Mouse (Mus musculus) forebrain, postnatal 0 days (tissue): Measurements from ENCODE around the gene Sfrp5. TPM values are rescaled to one million over a fixed set of nuclear protein-coding genes. Genes with fewer than 3 reads are reported as not detected.
A peak's percentile ranks its signal among the peaks of the same experiment; 100 is the strongest.

Experiments used
- ATAC-seq: fragments of 200-750 bp; cut with Nextera tagmentation; 2 replicates; pipeline ENCODE4 v1.8.0; 2017; ENCODE audit warnings: mild to moderate bottlenecking, moderate library complexity
- DNase-seq: peaks from one replicate; pipeline ENCODE4 v3.0.0-alpha.2; 2015
- H3K27ac ChIP-seq: fragments of 300-500 bp; sonication (generic); 2 replicates; pipeline ENCODE4 v1.5.1; 2014; ENCODE audit warnings: low read depth, mild to moderate bottlenecking, antibody characterized with exemption, low read length, moderate library complexity, mixed read lengths
- H3K27me3 ChIP-seq: fragments of 300-500 bp; sonication (generic); 2 replicates; pipeline ENCODE4 v1.6.1; 2014; ENCODE audit warnings: mild to moderate bottlenecking, low read length, mixed read lengths; ENCODE audit not compliant: insufficient read depth
- H3K36me3 ChIP-seq: fragments of 300-500 bp; sonication (generic); 2 replicates; pipeline ENCODE4 v1.6.1; 2014; ENCODE audit warnings: mild to moderate bottlenecking, moderate library complexity; ENCODE audit not compliant: insufficient read depth
- H3K4me1 ChIP-seq: fragments of 300-500 bp; sonication (generic); 2 replicates; pipeline ENCODE4 v1.6.1; 2014; ENCODE audit warnings: antibody characterized with exemption; ENCODE audit not compliant: insufficient read depth
- H3K4me2 ChIP-seq: fragments of 300-500 bp; sonication (generic); 2 replicates; pipeline ENCODE4 v1.6.1; 2014; ENCODE audit warnings: low read depth, mild to moderate bottlenecking, moderate library complexity
- H3K4me3 ChIP-seq: fragments of 300-500 bp; sonication (generic); 2 replicates; pipeline ENCODE4 v1.5.1; 2014; ENCODE audit warnings: low read depth, low read length, mixed read lengths
- H3K9ac ChIP-seq: fragments of 300-500 bp; sonication (generic); 2 replicates; pipeline ENCODE4 v1.6.1; 2014; ENCODE audit warnings: mild to moderate bottlenecking
- H3K9me3 ChIP-seq: fragments of 300-500 bp; sonication (generic); 2 replicates; pipeline ENCODE4 v1.6.1; 2016; ENCODE audit warnings: low read length
- CTCF ChIP-seq: sonication (generic); IDR thresholded peaks from 2 replicates; pipeline ENCODE4 v1.5.1; 2016; ENCODE audit warnings: antibody characterized with exemption, control low read depth, low read depth
- WGBS: fragments of 180-500 bp; shearing (Covaris S2); extraction: QIAGEN DNeasy Blood & Tissue Kit; methylation state at CpG from one replicate; pipeline ENCODE4 v1.1.7; 2014; 5-methylcytosine and 5-hydroxymethylcytosine counted together
- polyA plus RNA-seq: library from polyadenylated mRNA; unstranded; fragments of >200 nt; fragmentation: Nextera tagmentation; extraction: Ambion mirVana; gene quantifications from 2 replicates; pipeline ENCODE4 v1.2.1, GENCODE M21; 2015
- total RNA-seq: library from RNA; depleted of rRNA; stranded (reverse); fragments of >200 nt; gene quantifications from 2 replicates; pipeline ENCODE4 v1.2.3, GENCODE M21; 2014

Sfrp5 gene
- total and polyA plus RNA-seq, 2 experiments from 2014 or later, result 3.4 to 3.7 TPM

DNA sequence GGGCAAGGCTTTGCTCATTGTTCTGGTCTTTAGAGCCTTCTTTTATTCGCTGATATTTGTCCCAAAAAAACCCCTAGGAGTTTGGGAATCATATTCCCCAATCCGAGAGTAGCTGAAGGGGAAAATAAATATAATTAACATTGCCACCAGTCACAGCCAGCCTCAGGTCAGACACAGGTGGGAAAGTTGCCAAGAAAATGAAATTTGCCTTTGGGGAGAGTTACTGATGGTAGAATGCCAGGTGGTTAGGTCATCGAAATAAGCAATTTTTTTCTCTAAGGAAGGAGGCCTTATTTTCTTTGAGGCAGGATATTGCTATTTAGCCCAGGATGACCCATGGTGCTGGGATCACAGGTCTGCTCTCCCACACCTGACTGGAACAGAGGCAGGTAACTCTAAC lies 35.3 kb downstream of the Sfrp5 start:
- Histone ChIP-seq H3K4me1 (peaks cover 10% of the 10 kb centered on the region), H3K9ac (no peak overlapping the region), H3K4me2 (no peak overlapping the region), H3K9me3 (no peaks in the 10 kb centered on the region), H3K36me3 (no peaks in the 10 kb centered on the region), H3K4me3 (no peak overlapping the region), H3K27me3 (no peaks in the 10 kb centered on the region), H3K27ac (no peak overlapping the region)
- no peak for TF ChIP-seq CTCF
- ATAC-seq (no peak), DNase-seq (no peak)
- 50% methylated on average over 3 of the region's 3 CpGs for WGBS

- no peak overlapping the region for H3K4me3 ChIP-seq
- no peak for ATAC-seq
Observed at GRCm38 (mm10) chr19:42166130-42166529, 35.9 kb downstream of the Sfrp5 start.

DNA sequence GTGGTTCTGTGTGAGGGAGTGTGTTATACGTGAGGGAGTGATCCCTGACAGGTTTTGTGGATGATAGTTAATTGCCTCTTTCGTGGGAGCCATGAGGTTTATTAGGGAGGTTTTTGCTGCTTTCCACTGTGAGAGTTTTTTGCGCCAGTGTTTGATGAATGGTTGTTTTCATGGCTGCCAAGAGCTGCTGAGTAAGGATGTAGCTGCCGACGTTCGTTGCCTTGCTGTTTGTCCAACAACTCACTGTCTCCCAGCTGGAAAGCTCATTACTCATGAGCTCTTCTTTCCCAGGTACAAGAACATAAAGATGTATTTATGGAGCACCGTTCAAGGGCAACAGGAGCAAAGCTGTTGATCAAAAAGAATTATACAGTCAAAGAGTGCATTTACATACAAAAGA lies 37.9 kb downstream of the Sfrp5 start:
- no peak overlapping the region for H3K27ac ChIP-seq
- peak; percentile 33 for DNase-seq

More at GRCm38 (mm10) chr19:42166130-42166529, 35.9 kb downstream of the Sfrp5 start:
- Histone ChIP-seq H3K27ac (no peak overlapping the region), H3K4me2 (peak overlapping the region; percentile 28), H3K27me3 (no peaks in the 10 kb centered on the region), H3K9ac (peak overlapping the region; percentile 28; the same call in 1 of the 2 replicates), H3K4me1 (peaks cover 4% of the 10 kb centered on the region; the same call in 1 of the 2 replicates), H3K36me3 (no peaks in the 10 kb centered on the region), H3K9me3 (no peaks in the 10 kb centered on the region)
- WGBS, result 2% methylated on average over 12 of the region's 12 CpGs
- peak; percentile 89 for TF ChIP-seq CTCF
- peak; percentile 87 for DNase-seq

DNA sequence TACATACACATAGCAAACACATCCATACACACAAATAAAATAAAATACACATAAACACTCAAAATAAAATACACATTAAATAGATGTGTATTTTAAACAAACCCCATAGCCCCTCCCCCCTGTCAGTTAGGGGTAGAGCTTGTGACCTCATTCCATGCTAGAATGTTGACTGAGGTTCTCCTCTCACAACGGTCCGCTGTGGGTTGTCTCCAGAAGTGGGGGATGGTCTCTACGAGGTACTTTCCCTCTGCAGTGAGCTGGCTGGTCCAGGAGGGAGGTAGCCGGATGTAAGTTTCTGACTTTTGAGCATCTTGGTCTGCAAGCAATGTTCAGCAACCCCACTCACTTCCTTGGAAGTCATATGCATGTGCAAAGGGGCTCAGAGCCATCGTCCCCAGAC lies 38.3 kb downstream of the Sfrp5 start, which contains the start of gene Zfyve27:
Gene Zfyve27, plus strand, starts transcription at position 188 of the 400 bp plus-strand sequence.
- Histone ChIP-seq H3K27me3 (no peaks in the 10 kb centered on the region), H3K4me1 (no peaks in the 10 kb centered on the region; the same call in 1 of the 2 replicates), H3K9ac (no peak within 1 kb of the TSS), H3K4me2 (no peak within 1 kb of the TSS), H3K4me3 (no peak within 1 kb of the TSS), H3K36me3 (no peaks in the 10 kb centered on the region), H3K27ac (no peak within 1 kb of the TSS), H3K9me3 (no peaks in the 10 kb centered on the region)
- no peak for TF ChIP-seq CTCF
- WGBS, result 58% methylated on average over 5 of the region's 5 CpGs
- DNase-seq (no peak), ATAC-seq (no peak)

More for the DNA sequence above, 37.9 kb downstream of the Sfrp5 start:
- no peaks in the 10 kb centered on the region for H3K9me3 ChIP-seq
- no peaks in the 10 kb centered on the region; the same call in 1 of the 2 replicates for H3K4me1 ChIP-seq
- WGBS, result 17% methylated on average over 7 of the region's 7 CpGs
- no peak for TF ChIP-seq CTCF
- no peak overlapping the region for H3K9ac ChIP-seq
- ATAC-seq, result no peak
- no peak overlapping the region for H3K4me3 ChIP-seq
- H3K36me3 ChIP-seq, result no peaks in the 10 kb centered on the region
- no peak overlapping the region for H3K4me2 ChIP-seq
- no peaks in the 10 kb centered on the region for H3K27me3 ChIP-seq

- Histone ChIP-seq H3K9ac (no peak overlapping the region), H3K4me3 (no peak overlapping the region), H3K36me3 (no peaks in the 10 kb centered on the region), H3K9me3 (no peaks in the 10 kb centered on the region), H3K27ac (no peak overlapping the region), H3K4me2 (no peak overlapping the region), H3K4me1 (no peaks in the 10 kb centered on the region), H3K27me3 (no peaks in the 10 kb centered on the region)
- no peak for DNase-seq
- WGBS, result 73% methylated on average over 13 of the region's 13 CpGs
- ATAC-seq, result no peak
- TF ChIP-seq CTCF, result no peak
Observed at GRCm38 (mm10) chr19:42158246-42159017, 43.6 kb downstream of the Sfrp5 start.

GRCm38 (mm10) chr19:42157493-42158237 lies 44.4 kb downstream of the Sfrp5 start:
- 70% methylated on average over 12 of the region's 12 CpGs for WGBS
- TF ChIP-seq CTCF, result no peak
- H3K4me3 ChIP-seq, result no peak overlapping the region
- H3K27ac ChIP-seq, result no peak overlapping the region
- H3K4me2 ChIP-seq, result no peak overlapping the region
- no peaks in the 10 kb centered on the region for H3K9me3 ChIP-seq
- ATAC-seq, result no peak
- H3K4me1 ChIP-seq, result no peaks in the 10 kb centered on the region
- no peak for DNase-seq
- H3K9ac ChIP-seq, result no peak overlapping the region
- H3K36me3 ChIP-seq, result no peaks in the 10 kb centered on the region
- H3K27me3 ChIP-seq, result no peaks in the 10 kb centered on the region

- no peaks in the 10 kb centered on the region for H3K4me1 ChIP-seq
- no peaks in the 10 kb centered on the region for H3K9me3 ChIP-seq
- WGBS, result 3% methylated on average over 6 of the region's 6 CpGs
- no peaks in the 10 kb centered on the region for H3K36me3 ChIP-seq
- no peak overlapping the region for H3K9ac ChIP-seq
- H3K27ac ChIP-seq, result no peak overlapping the region
- TF ChIP-seq CTCF, result peak; percentile 91
- no peak overlapping the region for H3K4me3 ChIP-seq
- ATAC-seq (peak; percentile 24; the same call in 1 of the 2 replicates), DNase-seq (peak; percentile 86)
- no peak overlapping the region for H3K4me2 ChIP-seq
- no peaks in the 10 kb centered on the region for H3K27me3 ChIP-seq
Observed at GRCm38 (mm10) chr19:42151990-42152389, 50.1 kb downstream of the Sfrp5 start.
